Mouse (Mus musculus) myocyte (in vitro differentiated cells): ENCODE results near the gene Macrod1.

Experiments used
- POLR2A ChIP-seq: IDR thresholded peaks from one replicate; pipeline ENCODE4 v1.6.1; 2011; ENCODE audit warnings: low read depth, mild to moderate bottlenecking, control low read depth, moderate library complexity; ENCODE audit not compliant: insufficient read length
- SRF ChIP-seq: IDR thresholded peaks from one replicate; pipeline ENCODE4 v1.6.1; 2011; ENCODE audit warnings: low read depth; ENCODE audit not compliant: control insufficient read depth, insufficient read length
- TCF12 ChIP-seq: IDR thresholded peaks from one replicate; pipeline ENCODE4 v1.6.1; 2011; ENCODE audit warnings: mild to moderate bottlenecking, control low read depth; ENCODE audit not compliant: poor library complexity, insufficient read depth, severe bottlenecking
- TCF3 ChIP-seq: IDR thresholded peaks from one replicate; pipeline ENCODE4 v1.6.1; 2011; ENCODE audit warnings: low read depth, control low read depth; ENCODE audit not compliant: insufficient read length
- USF1 ChIP-seq: IDR thresholded peaks from one replicate; pipeline ENCODE4 v1.6.1; 2011; ENCODE audit warnings: low read depth, mild to moderate bottlenecking, control low read depth, moderate library complexity

DNA sequence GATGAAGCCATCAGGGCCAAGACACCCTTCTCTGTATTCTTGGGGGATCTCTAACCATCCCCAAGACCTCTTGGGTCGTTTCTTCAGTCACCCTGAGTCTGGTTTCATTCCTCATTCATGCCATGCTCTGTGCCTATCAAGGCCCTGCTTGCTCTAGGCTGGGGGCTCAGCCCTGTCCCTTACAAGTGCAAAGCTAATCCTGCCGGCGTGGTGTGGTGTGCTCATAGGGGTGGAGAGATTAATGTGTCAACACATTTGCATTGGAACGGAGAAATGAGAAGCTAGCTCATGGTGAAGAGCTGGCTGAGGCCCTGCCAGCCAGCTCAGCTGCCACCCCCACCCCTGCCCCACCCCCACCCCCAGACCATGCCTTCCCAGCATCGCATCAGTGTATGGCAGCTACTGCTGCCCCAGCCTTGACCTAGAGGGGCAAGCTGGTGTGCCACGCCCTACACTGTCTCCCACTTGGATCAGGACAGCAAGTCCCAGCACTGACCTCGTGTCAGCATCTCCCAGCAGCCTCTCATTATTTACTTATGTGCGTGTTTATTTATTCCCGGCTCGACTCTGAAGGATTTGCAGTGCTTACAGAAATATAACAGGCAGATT is 66.2 kb downstream of the Macrod1 start:
- TF ChIP-seq TCF3 (no peak), TCF12 (no peak), USF1 (no peak), SRF (no peak), POLR2A (no peak)
